Mouse (Mus musculus): ENCODE measurements around the gene Fpr-rs7. TPM values are rescaled to one million over a fixed set of nuclear protein-coding genes. Genes with fewer than 3 reads are reported as not detected.

The Fpr-rs7 gene
- polyA plus RNA-seq (2014; fragmentation: Nextera tagmentation; extraction: Ambion mirVana) = not detected in 2 replicates

DNA sequence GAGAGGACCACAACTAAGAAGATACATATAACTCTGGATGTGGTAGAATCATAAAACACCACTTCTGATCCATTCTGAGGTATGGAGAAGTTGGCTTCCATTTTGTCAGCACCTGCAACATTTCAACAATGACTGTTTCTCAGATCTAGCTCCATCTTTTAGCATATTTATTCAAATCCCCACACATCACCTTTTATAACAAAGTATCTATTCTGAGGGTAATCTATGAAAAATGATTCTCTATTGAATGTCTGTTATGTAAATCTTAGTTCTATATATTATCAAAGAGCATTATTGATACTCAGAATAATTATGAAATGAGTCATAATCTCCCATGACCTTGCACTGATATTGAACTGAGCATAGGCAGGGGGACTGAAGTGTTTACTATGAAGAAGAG, at the start of gene Fpr-rs7:
Fpr-rs7 (minus strand) TSS at position 101 of the 400 bp plus-strand sequence.
- Histone ChIP-seq H3K27me3 (replicated peaks; ENCODE audit: control insufficient read depth, insufficient read depth, low read length) (no peaks in the 10 kb centered on the region), H3K4me3 (ENCODE audit: low read depth, low read length) (no peak within 1 kb of the TSS), H3K9me3 (replicated peaks; ENCODE audit: control insufficient read depth, low read length) (0 out of 2 replicates have a peak, but pooled peaks cover 10% of the 10 kb centered on the region), H3K4me2 (ENCODE audit: low read length) (no peak within 1 kb of the TSS), H3K27ac (ENCODE audit: low read depth, low read length) (no peak within 1 kb of the TSS), H3K9ac (ENCODE audit: low read length) (no peak within 1 kb of the TSS), H3K4me1 (ENCODE audit: control insufficient read depth, insufficient read depth, low read length) (no peaks in the 10 kb centered on the region), H3K36me3 (ENCODE audit: control insufficient read depth, insufficient read depth, low read length) (no peaks in the 10 kb centered on the region)
- ATAC-seq (no peak), DNase-seq (ENCODE audit: low spot score) (no peak)

DNA sequence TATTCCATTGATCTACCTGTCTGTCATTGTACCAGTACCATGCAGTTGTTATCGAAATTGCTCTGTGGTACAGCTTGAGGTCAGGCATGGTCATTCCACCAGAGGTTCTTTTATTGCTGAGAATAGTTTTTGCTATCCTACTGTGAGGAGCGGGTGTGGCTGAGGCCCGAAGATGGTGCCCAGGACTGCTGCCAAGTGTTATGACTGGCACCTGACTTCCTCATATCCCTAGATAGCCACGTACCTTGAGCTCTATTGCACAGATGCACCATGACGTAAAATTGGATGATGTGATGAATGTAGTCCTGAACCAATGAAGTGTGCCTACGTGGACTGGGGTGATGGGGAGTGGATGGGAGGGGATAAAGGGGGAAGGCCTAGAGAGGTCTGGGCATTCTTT, 39.9 kb downstream of the Fpr-rs7 start:
- Histone ChIP-seq H3K4me3 (ENCODE audit: low read depth, low read length) (no peak overlapping the region), H3K4me2 (ENCODE audit: low read length) (no peak overlapping the region), H3K27ac (ENCODE audit: low read depth, low read length) (no peak overlapping the region), H3K9ac (ENCODE audit: low read length) (no peak overlapping the region), H3K4me1 (ENCODE audit: control insufficient read depth, insufficient read depth, low read length) (no peaks in the 10 kb centered on the region), H3K27me3 (replicated peaks; ENCODE audit: control insufficient read depth, insufficient read depth, low read length) (no peaks in the 10 kb centered on the region), H3K36me3 (ENCODE audit: control insufficient read depth, insufficient read depth, low read length) (no peaks in the 10 kb centered on the region), H3K9me3 (replicated peaks; ENCODE audit: control insufficient read depth, low read length) (peaks cover 3% of the 10 kb centered on the region; the same call in 1 of the 2 replicates)
- ATAC-seq = no peak
- no peak for DNase-seq (ENCODE audit: low spot score)
- WGBS = 77% methylated on average over 6 of the region's 6 CpGs

DNA sequence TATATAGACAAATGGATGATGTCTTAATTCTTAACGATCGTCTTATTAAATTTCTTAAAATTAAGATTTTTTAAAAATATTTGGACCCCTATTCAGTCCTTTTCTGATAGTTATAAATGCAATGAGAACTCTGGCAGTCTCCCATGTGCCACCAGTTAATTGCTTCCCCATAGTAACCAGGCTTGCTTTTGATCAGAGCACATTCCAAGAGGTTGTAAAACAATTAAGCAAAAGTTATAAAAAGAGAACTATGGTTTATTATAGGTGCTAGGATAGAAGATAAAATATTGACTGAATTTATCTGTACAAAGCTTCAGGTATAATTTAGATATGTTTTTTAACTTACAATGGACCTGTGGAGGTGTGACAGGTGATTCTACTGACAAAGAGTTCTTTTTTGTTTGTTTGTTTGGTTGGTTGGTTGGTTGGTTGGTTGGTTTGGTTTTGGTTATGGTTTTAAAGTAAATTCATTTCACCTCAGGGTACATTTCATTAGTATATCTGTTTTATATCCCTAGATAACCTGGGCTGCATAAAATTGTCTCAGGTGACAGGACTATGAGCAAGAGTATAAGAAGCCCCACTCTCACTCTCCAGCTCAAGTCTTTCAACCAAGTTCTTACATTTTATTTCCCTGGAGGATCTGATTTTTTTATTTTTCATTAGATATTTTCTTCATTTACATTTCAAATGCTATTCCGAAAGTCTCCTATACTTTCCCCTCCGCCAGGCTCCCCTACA, 42.2 kb downstream of the Fpr-rs7 start:
- WGBS = 93% methylated on average over 4 of the region's 4 CpGs

More for the DNA sequence above, 42.2 kb downstream of the Fpr-rs7 start:
- Histone ChIP-seq H3K4me3 (ENCODE audit: low read depth, low read length) (no peak overlapping the region), H3K27ac (ENCODE audit: low read depth, low read length) (no peak overlapping the region), H3K4me1 (ENCODE audit: control insufficient read depth, insufficient read depth, low read length) (no peaks in the 10 kb centered on the region), H3K9ac (ENCODE audit: low read length) (no peak overlapping the region), H3K4me2 (ENCODE audit: low read length) (no peak overlapping the region), H3K36me3 (ENCODE audit: control insufficient read depth, insufficient read depth, low read length) (no peaks in the 10 kb centered on the region), H3K27me3 (replicated peaks; ENCODE audit: control insufficient read depth, insufficient read depth, low read length) (no peaks in the 10 kb centered on the region), H3K9me3 (replicated peaks; ENCODE audit: control insufficient read depth, low read length) (no peaks in the 10 kb centered on the region)
- no peak for ATAC-seq
- no peak for DNase-seq (ENCODE audit: low spot score)

Other genes starting within 250 kb of the Fpr-rs7 start
- not detected in 2 replicates for gene Vmn2r104, start 65.9 kb downstream of the Fpr-rs7 start, polyA plus RNA-seq (2014; fragmentation: Nextera tagmentation; extraction: Ambion mirVana)
- not detected in 2 replicates for gene Fpr-rs6, start 68.9 kb upstream of the Fpr-rs7 start, polyA plus RNA-seq (2014; fragmentation: Nextera tagmentation; extraction: Ambion mirVana)
- gene Vmn2r105, start 120.8 kb upstream of the Fpr-rs7 start, polyA plus RNA-seq (2014; fragmentation: Nextera tagmentation; extraction: Ambion mirVana) = not detected in 2 replicates
- gene Vmn2r106, start 171.3 kb upstream of the Fpr-rs7 start, polyA plus RNA-seq (2014; fragmentation: Nextera tagmentation; extraction: Ambion mirVana) = not detected in 2 replicates
- gene Vmn2r107, start 231.0 kb upstream of the Fpr-rs7 start, polyA plus RNA-seq (2014; fragmentation: Nextera tagmentation; extraction: Ambion mirVana) = not detected in 2 replicates

All from forebrain, embryonic 14.5 days (tissue).